In the genomic region with DNA sequence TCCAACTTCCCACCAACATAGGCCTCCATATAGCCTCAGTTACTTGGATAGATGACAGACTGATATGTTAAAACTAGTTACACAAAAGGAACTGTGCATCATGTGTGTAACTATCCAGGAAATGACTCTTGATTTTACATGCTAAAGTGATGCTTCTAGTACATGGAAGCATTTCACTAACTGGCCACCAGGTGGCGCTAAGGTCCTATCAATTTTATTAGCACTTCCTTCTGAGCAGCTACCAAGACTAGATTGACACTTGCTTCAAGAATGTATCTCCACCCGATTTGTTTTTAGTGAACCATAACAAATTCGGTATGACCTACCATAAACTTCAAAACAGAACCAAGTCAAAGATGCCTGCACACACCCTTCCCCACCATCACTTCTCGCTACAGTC, we compare ENCODE assay signal across 9 mouse cellular contexts. TPM values are rescaled to one million over a fixed set of nuclear protein-coding genes. Genes with fewer than 3 reads are reported as not detected.
DNase-seq lines count a peak whose midpoint lies in the region; ATAC-seq and TF ChIP-seq lines count a peak whose summit lies in the region.
"Had no signal": no experiment of that assay in that cellular context is flagged by ENCODE, and none has a peak within 500 bp of the region (broad histone marks: within the 10 kb centered on the region; RNA-seq: fewer than 3 reads in every experiment).

No protein-coding gene starts in this region.

- H3K27me3 ChIP-seq in intestine, postnatal 0 days (replicated peaks; ENCODE audit: control insufficient read depth, insufficient read depth, low read length): no peaks in the 10 kb centered on the region
- H3K27me3 ChIP-seq in liver, embryonic 11.5 days (replicated peaks; ENCODE audit: control insufficient read depth, insufficient read depth, low read length): no peaks in the 10 kb centered on the region
- no peaks in the 10 kb centered on the region for H3K27me3 ChIP-seq in neural tube, embryonic 15.5 days (replicated peaks)

- 23% methylated on average over 4 of the region's 4 CpGs for WGBS in intestine, postnatal 0 days
- WGBS in liver, embryonic 11.5 days: 22% methylated on average over 4 of the region's 4 CpGs
- 17% methylated on average over 4 of the region's 4 CpGs for WGBS in neural tube, embryonic 15.5 days

- no peaks in the 10 kb centered on the region for H3K36me3 ChIP-seq in intestine, postnatal 0 days (ENCODE audit: control insufficient read depth, insufficient read depth)
- H3K36me3 ChIP-seq in liver, embryonic 11.5 days (ENCODE audit: control insufficient read depth, insufficient read depth, low read length): no peaks in the 10 kb centered on the region
- no peaks in the 10 kb centered on the region for H3K36me3 ChIP-seq in neural tube, embryonic 15.5 days

- 0 out of 2 replicates have a peak overlapping the region, but pooled peaks have one; percentile 77 for H3K27ac ChIP-seq in gastrocnemius, adult 2 months
- H3K27ac ChIP-seq in intestine, postnatal 0 days (ENCODE audit: low read depth, low read length): no peak overlapping the region
- H3K27ac ChIP-seq in liver, embryonic 11.5 days (ENCODE audit: low read depth, low read length): no peak overlapping the region
- no peak overlapping the region for H3K27ac ChIP-seq in neural tube, embryonic 15.5 days (replicated peaks)

- DNase-seq in B cell, adult 2 months: peak; percentile 87 to 89
- DNase-seq in T-cell, adult 2 months (ENCODE audit: low spot score): peak; percentile 82
- DNase-seq in cerebellum, postnatal 36 days: peak; percentile 77 to 87
- peak; percentile 83 for DNase-seq in gastrocnemius, adult 2 months
- peak; percentile 56 for DNase-seq in liver, embryonic 11.5 days (ENCODE audit: low spot score)
- peak; percentile 37 to 61 for DNase-seq in thymus, adult 18-20 months

- peak; percentile 90 for TF ChIP-seq CTCF in gastrocnemius, adult 2 months (IDR thresholded peaks at IDR 0.05)
- TF ChIP-seq CTCF in intestine, postnatal 0 days (IDR thresholded peaks at IDR 0.05; ENCODE audit: low read depth): peak; percentile 94

- ATAC-seq in intestine, postnatal 0 days: no peak
- no peak for ATAC-seq in liver, embryonic 11.5 days (replicated peaks; ENCODE audit: low FRiP score)
- ATAC-seq in neural tube, embryonic 15.5 days (ENCODE audit: low FRiP score): peak; percentile 41; the same call in 1 of the 2 replicates

- no peak overlapping the region for H3K4me2 ChIP-seq in intestine, postnatal 0 days (replicated peaks; ENCODE audit: low read depth)
- no peak overlapping the region for H3K4me2 ChIP-seq in liver, embryonic 11.5 days
- H3K4me2 ChIP-seq in neural tube, embryonic 15.5 days: no peak overlapping the region

- H3K4me3 ChIP-seq in gastrocnemius, adult 2 months: no peak overlapping the region
- H3K4me3 ChIP-seq in intestine, postnatal 0 days (ENCODE audit: low read depth, low read length): no peak overlapping the region
- no peak overlapping the region for H3K4me3 ChIP-seq in liver, embryonic 11.5 days (ENCODE audit: low read depth, low read length)
- H3K4me3 ChIP-seq in neural tube, embryonic 15.5 days (replicated peaks): no peak overlapping the region
- H3K4me3 ChIP-seq: erythroblast, embryonic 14.5 days had no signal

- intact Hi-C loops in gastrocnemius, adult 2 months (cut with DNase I): loop anchor here (1.0 to 10.0 kb wide), 4 partner anchors 62 to 464 kb away; a partner anchor contains a TSS

- no peaks in the 10 kb centered on the region for H3K9me3 ChIP-seq in intestine, postnatal 0 days (ENCODE audit: control insufficient read depth)
- H3K9me3 ChIP-seq in liver, embryonic 11.5 days (ENCODE audit: control insufficient read depth, low read length): no peaks in the 10 kb centered on the region
- H3K9me3 ChIP-seq in neural tube, embryonic 15.5 days (replicated peaks): no peaks in the 10 kb centered on the region

- 0 out of 2 replicates have a peak, but pooled peaks cover 3% of the 10 kb centered on the region for H3K4me1 ChIP-seq in intestine, postnatal 0 days (replicated peaks; ENCODE audit: control insufficient read depth, insufficient read depth, low read length)
- no peaks in the 10 kb centered on the region; the same call in 1 of the 2 replicates for H3K4me1 ChIP-seq in liver, embryonic 11.5 days (replicated peaks; ENCODE audit: control insufficient read depth, insufficient read depth, low read length)
- peaks cover 7% of the 10 kb centered on the region; the same call in 1 of the 2 replicates for H3K4me1 ChIP-seq in neural tube, embryonic 15.5 days

- H3K9ac ChIP-seq in intestine, postnatal 0 days (ENCODE audit: low read depth, low read length): no peak overlapping the region
- H3K9ac ChIP-seq in liver, embryonic 11.5 days (ENCODE audit: low read depth, low read length): no peak overlapping the region
- H3K9ac ChIP-seq in neural tube, embryonic 15.5 days (replicated peaks): no peak overlapping the region

RNA-seq across cellular contexts. Expression of a gene that starts 10.0 kb away (rescaled TPM):
- 100 to 1,000 TPM in 1 of 2 experiments, 10 to 100 TPM in 1; 28.6 to 114 TPM for total RNA-seq in gastrocnemius, adult 2 months (2021)
- 41.8 and 47.0 TPM in 2 replicates for polyA plus RNA-seq in intestine, postnatal 0 days (2015; fragmentation: Nextera tagmentation; extraction: Ambion mirVana)
- polyA plus RNA-seq in liver, embryonic 11.5 days (2014; fragmentation: Nextera tagmentation; extraction: Ambion mirVana): 50.7 and 50.8 TPM in 2 replicates
- 66.5 and 72.7 TPM in 2 replicates for polyA plus RNA-seq in neural tube, embryonic 15.5 days (2015; fragmentation: Nextera tagmentation; extraction: Ambion mirVana)
